Mouse (Mus musculus) testis, adult 2 months (tissue): Measurements from ENCODE around the gene Cby1. TPM values are rescaled to one million over a fixed set of nuclear protein-coding genes. Genes with fewer than 3 reads are reported as not detected.

Experiments used
- H3K27ac ChIP-seq: fragments of 200-500 bp; 2 replicates; pipeline ENCODE4 v1.5.1; 2012; ENCODE audit warnings: low read depth, low read length; ENCODE audit not compliant: control insufficient read depth, insufficient read depth
- H3K27me3 ChIP-seq: fragments of 200-500 bp; 2 replicates; pipeline ENCODE4 v1.6.1; 2012; ENCODE audit warnings: mild to moderate bottlenecking, low read length, moderate library complexity; ENCODE audit not compliant: control insufficient read depth, insufficient read depth
- H3K36me3 ChIP-seq: fragments of 200-500 bp; 2 replicates; pipeline ENCODE4 v1.6.1; 2012; ENCODE audit warnings: mild to moderate bottlenecking, low read length; ENCODE audit not compliant: control insufficient read depth, insufficient read depth
- H3K4me1 ChIP-seq: fragments of 200-500 bp; 2 replicates; pipeline ENCODE4 v1.6.1; 2012; ENCODE audit warnings: low read length; ENCODE audit not compliant: control insufficient read depth, insufficient read depth
- H3K4me3 ChIP-seq: fragments of 200-500 bp; 2 replicates; pipeline ENCODE4 v1.5.1; 2012; ENCODE audit warnings: low read depth, mild to moderate bottlenecking, low read length, moderate library complexity, mixed read lengths; ENCODE audit not compliant: control insufficient read depth
- CTCF ChIP-seq: fragments of 200-500 bp; IDR thresholded peaks from 2 replicates; pipeline ENCODE4 v1.5.1; 2012; ENCODE audit warnings: low read depth, mild to moderate bottlenecking, inconsistent platforms, low read length, moderate library complexity; ENCODE audit not compliant: control insufficient read depth, insufficient read depth, insufficient replicate concordance
- POLR2A ChIP-seq: fragments of 200-500 bp; IDR thresholded peaks from 2 replicates; pipeline ENCODE4 v1.6.1; 2012; ENCODE audit warnings: low read depth, mild to moderate bottlenecking, inconsistent platforms, low read length, moderate library complexity; ENCODE audit not compliant: control insufficient read depth
- polyA plus RNA-seq: library from polyadenylated mRNA; depleted of rRNA; stranded (reverse); fragments of >200 nt; gene quantifications from 2 replicates; pipeline ENCODE4 v1.2.3, GENCODE M21; 2012; rRNA removed

The Cby1 gene
- polyA plus RNA-seq, 1 experiment: 58.1 TPM

DNA sequence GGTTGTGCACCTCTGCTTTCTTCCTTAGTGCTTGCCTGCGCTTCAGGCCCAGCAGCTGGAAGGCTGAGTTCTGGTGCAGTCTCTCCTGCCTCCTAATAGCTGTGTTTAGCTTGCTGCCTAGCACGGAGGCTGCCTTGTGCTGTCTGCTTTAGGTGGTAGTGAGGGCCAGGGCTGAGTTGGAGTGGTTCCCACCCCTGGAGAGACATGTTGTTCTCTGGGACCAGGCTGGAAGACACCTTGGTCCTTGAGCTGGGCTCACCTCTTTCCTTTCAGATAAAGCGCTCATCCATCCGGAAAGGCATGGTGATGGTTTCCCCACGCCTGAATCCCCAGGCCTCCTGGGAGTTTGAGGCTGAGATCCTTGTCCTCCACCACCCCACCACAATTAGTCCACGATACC lies 57.7 kb downstream of the Cby1 start:
- TF ChIP-seq CTCF: no peak
- TF ChIP-seq POLR2A: no peak
- H3K36me3 ChIP-seq: peaks cover 3% of the 10 kb centered on the region
- H3K27me3 ChIP-seq: no peaks in the 10 kb centered on the region

More for the DNA sequence above, 57.7 kb downstream of the Cby1 start:
- Histone ChIP-seq H3K4me1 (no peaks in the 10 kb centered on the region), H3K27ac (no peak overlapping the region), H3K4me3 (no peak overlapping the region)

Other genes starting within 250 kb of the Cby1 start
- 5.5 and 6.7 TPM in 2 replicates for gene Csnk1e, start 203.6 kb upstream of the Cby1 start, polyA plus RNA-seq
- 0.58 and 0.78 TPM in 2 replicates for gene Kcnj4, start 154.0 kb upstream of the Cby1 start, polyA plus RNA-seq
- gene Kdelr3, start 142.8 kb upstream of the Cby1 start, polyA plus RNA-seq: 2.3 and 3.6 TPM in 2 replicates
- 159 and 193 TPM in 2 replicates for gene Ddx17, start 112.5 kb upstream of the Cby1 start, polyA plus RNA-seq
- gene Dmc1, start 54.1 kb upstream of the Cby1 start, polyA plus RNA-seq: 7.0 and 8.6 TPM in 2 replicates
- 20.0 and 20.4 TPM in 2 replicates for gene Fam227a, start 243 bp upstream of the Cby1 start, polyA plus RNA-seq
- gene Tomm22, start 11.7 kb downstream of the Cby1 start, polyA plus RNA-seq: 301 and 361 TPM in 2 replicates
- gene Josd1, start 28.7 kb downstream of the Cby1 start, polyA plus RNA-seq: 22.6 and 24.9 TPM in 2 replicates
- gene Gtpbp1, start 31.6 kb downstream of the Cby1 start, polyA plus RNA-seq: 38.8 and 42.7 TPM in 2 replicates
- 16.7 and 19.5 TPM in 2 replicates for gene Sun2, start 83.3 kb downstream of the Cby1 start, polyA plus RNA-seq
- 187 and 198 TPM in 2 replicates for gene Dnal4, start 118.7 kb downstream of the Cby1 start, polyA plus RNA-seq
- gene Nptxr, start 145.6 kb downstream of the Cby1 start, polyA plus RNA-seq: 36.6 and 46.5 TPM in 2 replicates
- gene Npcd, start 175.0 kb downstream of the Cby1 start, polyA plus RNA-seq: 0.10 TPM in 1 of 2 replicates, not detected in the other
- gene Cbx6, start 175.5 kb downstream of the Cby1 start, polyA plus RNA-seq: 4.6 and 6.6 TPM in 2 replicates
- gene Apobec3, start 232.5 kb downstream of the Cby1 start, polyA plus RNA-seq: 10.8 and 11.1 TPM in 2 replicates